Mouse (Mus musculus) liver, embryonic 13.5 days (tissue): ENCODE results near the gene Gab3. TPM values are rescaled to one million over a fixed set of nuclear protein-coding genes. Genes with fewer than 3 reads are reported as not detected.
A peak's percentile ranks its signal among the peaks of the same experiment; 100 is the strongest.
"Not testable (repeated sequence)": the region's sequence is repeated elsewhere in the genome, so short reads cannot be mapped to it uniquely, and the experiment has no call there.

Experiments
- ATAC-seq: fragments of 200-750 bp; cut with Nextera tagmentation; 2 replicates; pipeline ENCODE4 v1.8.0; 2017; ENCODE audit warnings: low read depth, mild to moderate bottlenecking, moderate number of reproducible peaks, moderate library complexity
- DNase-seq: peaks from one replicate; pipeline ENCODE4 v3.0.0; 2022
- H3K27ac ChIP-seq: fragments of 300-500 bp; sonication (generic); 2 replicates; pipeline ENCODE4 v1.5.1; 2015; ENCODE audit warnings: moderate library complexity, mild to moderate bottlenecking, inconsistent platforms
- H3K27me3 ChIP-seq: fragments of 300-500 bp; sonication (generic); 2 replicates; pipeline ENCODE4 v1.6.1; 2015; ENCODE audit warnings: mild to moderate bottlenecking, inconsistent platforms
- H3K36me3 ChIP-seq: fragments of 300-500 bp; sonication (generic); 2 replicates; pipeline ENCODE4 v1.6.1; 2015; ENCODE audit warnings: mild to moderate bottlenecking, inconsistent platforms
- H3K4me1 ChIP-seq: fragments of 300-500 bp; sonication (generic); replicated peaks from 2 replicates; pipeline ENCODE4 v1.6.1; 2015; ENCODE audit warnings: inconsistent platforms
- H3K4me2 ChIP-seq: fragments of 300-500 bp; sonication (generic); 2 replicates; pipeline ENCODE4 v1.6.1; 2015; ENCODE audit warnings: inconsistent platforms, mild to moderate bottlenecking, moderate library complexity
- H3K4me3 ChIP-seq: fragments of 300-500 bp; sonication (generic); replicated peaks from 2 replicates; pipeline ENCODE4 v1.5.1; 2015; ENCODE audit warnings: mild to moderate bottlenecking, inconsistent platforms
- H3K9ac ChIP-seq: fragments of 300-500 bp; sonication (generic); 2 replicates; pipeline ENCODE4 v1.6.1; 2015; ENCODE audit warnings: mild to moderate bottlenecking, inconsistent platforms
- H3K9me3 ChIP-seq: fragments of 300-500 bp; sonication (generic); replicated peaks from 2 replicates; pipeline ENCODE4 v1.6.1; 2016; ENCODE audit warnings: inconsistent platforms
- WGBS: fragments of 180-500 bp; shearing (Covaris S2); methylation state at CpG from one replicate; pipeline ENCODE4 v1.1.7; 2015; ENCODE audit not compliant: insufficient replicate concordance; 5-methylcytosine and 5-hydroxymethylcytosine counted together
- polyA plus RNA-seq: library from polyadenylated mRNA; unstranded; fragments of >200 nt; fragmentation: Nextera tagmentation; extraction: Ambion mirVana; gene quantifications from 2 replicates; pipeline ENCODE4 v1.2.1, GENCODE M21; 2015

Gene Gab3
- polyA plus RNA-seq, 1 experiment from 2014 or later = 1.2 TPM

- peak within 1 kb of the TSS; percentile 72 for H3K4me2 ChIP-seq
- peak; percentile 99 for ATAC-seq
- H3K27me3 ChIP-seq = no peaks in the 10 kb centered on the region
- H3K4me3 ChIP-seq = peak within 1 kb of the TSS; percentile 69
- WGBS = 11% methylated on average over 29 of the region's 29 CpGs
- H3K4me1 ChIP-seq = peaks cover 13% of the 10 kb centered on the region
- peaks cover 21% of the 10 kb centered on the region for H3K36me3 ChIP-seq
- H3K9ac ChIP-seq = peak within 1 kb of the TSS; percentile 78
- H3K9me3 ChIP-seq = no peaks in the 10 kb centered on the region
- H3K27ac ChIP-seq = peak within 1 kb of the TSS; percentile 81
- peak; percentile 95 for DNase-seq
Measured at GRCm38 (mm10) chrX:75095369-75096162, 10.3 kb upstream of the Gab3 start, which contains the start of gene Dkc1. Dkc1 (plus strand) TSS chrX:75095854.

- ATAC-seq = no peak
- Histone ChIP-seq H3K27ac (no peak overlapping the region), H3K4me2 (no peak overlapping the region), H3K9me3 (no peaks in the 10 kb centered on the region), H3K4me3 (no peak overlapping the region), H3K4me1 (0 out of 2 replicates have a peak, but pooled peaks cover 5% of the 10 kb centered on the region), H3K36me3 (no peaks in the 10 kb centered on the region), H3K27me3 (no peaks in the 10 kb centered on the region), H3K9ac (no peak overlapping the region)
- no peak for DNase-seq
- WGBS = 19% methylated on average over 1 of the region's 1 CpGs
Measured at GRCm38 (mm10) chrX:75085654-75086053, 396 bp upstream of the Gab3 start.

- peak overlapping the region; percentile 73 for H3K4me2 ChIP-seq
- H3K9ac ChIP-seq = peak overlapping the region; percentile 72
- H3K36me3 ChIP-seq = no peaks in the 10 kb centered on the region
- no peak for DNase-seq
- peak overlapping the region; percentile 67 for H3K4me3 ChIP-seq
- H3K27ac ChIP-seq = peak overlapping the region; percentile 23; the same call in 1 of the 2 replicates
- H3K4me1 ChIP-seq = 0 out of 2 replicates have a peak, but pooled peaks cover 5% of the 10 kb centered on the region
- WGBS = 17% methylated on average over 26 of the region's 26 CpGs
- no peaks in the 10 kb centered on the region for H3K27me3 ChIP-seq
- ATAC-seq = peak; percentile 83
- no peaks in the 10 kb centered on the region for H3K9me3 ChIP-seq
Measured at GRCm38 (mm10) chrX:75083982-75084773, 1.1 kb downstream of the Gab3 start.

GRCm38 (mm10) chrX:75082351-75082750 is 2.9 kb downstream of the Gab3 start:
- ATAC-seq (no peak), DNase-seq (peak; percentile 3)
- Histone ChIP-seq H3K27me3 (no peaks in the 10 kb centered on the region), H3K27ac (no peak overlapping the region), H3K4me3 (no peak overlapping the region), H3K9ac (no peak overlapping the region), H3K36me3 (no peaks in the 10 kb centered on the region), H3K9me3 (no peaks in the 10 kb centered on the region), H3K4me1 (0 out of 2 replicates have a peak, but pooled peaks cover 5% of the 10 kb centered on the region), H3K4me2 (no peak overlapping the region)
- 47% methylated on average over 2 of the region's 2 CpGs for WGBS

- H3K9ac ChIP-seq = no peak overlapping the region
- H3K4me3 ChIP-seq = no peak overlapping the region
- no peaks in the 10 kb centered on the region for H3K9me3 ChIP-seq
- DNase-seq (no peak), ATAC-seq (no peak)
- H3K4me1 ChIP-seq = no peaks in the 10 kb centered on the region
- no peaks in the 10 kb centered on the region for H3K27me3 ChIP-seq
- 54% methylated on average over 2 of the region's 2 CpGs for WGBS
- H3K4me2 ChIP-seq = no peak overlapping the region
- no peak overlapping the region for H3K27ac ChIP-seq
- H3K36me3 ChIP-seq = no peaks in the 10 kb centered on the region
Measured at GRCm38 (mm10) chrX:75056120-75056775, 29.0 kb downstream of the Gab3 start.

- H3K36me3 ChIP-seq = no peaks in the 10 kb centered on the region
- WGBS = 54% methylated on average over 3 of the region's 3 CpGs
- ATAC-seq = no peak
- no peak for DNase-seq
- H3K9ac ChIP-seq = no peak overlapping the region
- H3K27ac ChIP-seq = no peak overlapping the region
- no peaks in the 10 kb centered on the region for H3K27me3 ChIP-seq
- no peak overlapping the region for H3K4me3 ChIP-seq
- H3K9me3 ChIP-seq = no peaks in the 10 kb centered on the region
- H3K4me1 ChIP-seq = no peaks in the 10 kb centered on the region
- H3K4me2 ChIP-seq = no peak overlapping the region
Measured at GRCm38 (mm10) chrX:75046921-75047635, 38.2 kb downstream of the Gab3 start.

- Histone ChIP-seq H3K9ac (no peak overlapping the region), H3K36me3 (no peaks in the 10 kb centered on the region), H3K4me2 (no peak overlapping the region), H3K27me3 (no peaks in the 10 kb centered on the region), H3K4me1 (no peaks in the 10 kb centered on the region), H3K27ac (no peak overlapping the region), H3K4me3 (no peak overlapping the region), H3K9me3 (no peaks in the 10 kb centered on the region)
- ATAC-seq (no peak), DNase-seq (no peak)
- WGBS = 55% methylated on average over 1 of the region's 1 CpGs
Measured at GRCm38 (mm10) chrX:75045931-75046330, 39.3 kb downstream of the Gab3 start.

GRCm38 (mm10) chrX:75044595-75044994 is 40.7 kb downstream of the Gab3 start:
- H3K9ac ChIP-seq = no peak overlapping the region
- H3K4me1 ChIP-seq = no peaks in the 10 kb centered on the region
- H3K36me3 ChIP-seq = no peaks in the 10 kb centered on the region
- DNase-seq (no peak), ATAC-seq (no peak)
- no peaks in the 10 kb centered on the region for H3K9me3 ChIP-seq
- no peak overlapping the region for H3K4me3 ChIP-seq
- no peaks in the 10 kb centered on the region for H3K27me3 ChIP-seq
- 37% methylated on average over 4 of the region's 4 CpGs for WGBS
- H3K27ac ChIP-seq = no peak overlapping the region
- no peak overlapping the region for H3K4me2 ChIP-seq

GRCm38 (mm10) chrX:75036626-75037025 is 48.6 kb downstream of the Gab3 start:
- H3K27ac ChIP-seq = no peak overlapping the region
- H3K36me3 ChIP-seq = no peaks in the 10 kb centered on the region
- H3K9me3 ChIP-seq = no peaks in the 10 kb centered on the region
- no peaks in the 10 kb centered on the region for H3K4me1 ChIP-seq
- H3K4me2 ChIP-seq = no peak overlapping the region
- H3K9ac ChIP-seq = no peak overlapping the region
- ATAC-seq (no peak), DNase-seq (no peak)
- H3K4me3 ChIP-seq = no peak overlapping the region
- no peaks in the 10 kb centered on the region for H3K27me3 ChIP-seq

- H3K4me2 ChIP-seq = no peak overlapping the region
- H3K27me3 ChIP-seq = no peaks in the 10 kb centered on the region
- ATAC-seq = no peak
- H3K4me1 ChIP-seq = no peaks in the 10 kb centered on the region
- H3K4me3 ChIP-seq = no peak overlapping the region
- 46% methylated on average over 2 of the region's 2 CpGs for WGBS
- no peaks in the 10 kb centered on the region for H3K36me3 ChIP-seq
- no peak overlapping the region for H3K27ac ChIP-seq
- H3K9ac ChIP-seq = no peak overlapping the region
- H3K9me3 ChIP-seq = no peaks in the 10 kb centered on the region
- no peak for DNase-seq
Measured at GRCm38 (mm10) chrX:75035162-75035561, 50.1 kb downstream of the Gab3 start.

- ATAC-seq, H3K27me3 ChIP-seq, H3K4me1 ChIP-seq, H3K27ac ChIP-seq, H3K4me3 ChIP-seq, H3K36me3 ChIP-seq, H3K9me3 ChIP-seq, DNase-seq, H3K9ac ChIP-seq, H3K4me2 ChIP-seq: not testable (repeated sequence)
- 21% methylated on average over 1 of the region's 1 CpGs for WGBS
Measured at GRCm38 (mm10) chrX:75034054-75034453, 51.2 kb downstream of the Gab3 start.
